Mouse (Mus musculus): Measurements from ENCODE around the gene Klf13. TPM values are rescaled to one million over a fixed set of nuclear protein-coding genes. Genes with fewer than 3 reads are reported as not detected.

The Klf13 gene
- polyA plus RNA-seq, 1 experiment: 23.9 TPM

DNA sequence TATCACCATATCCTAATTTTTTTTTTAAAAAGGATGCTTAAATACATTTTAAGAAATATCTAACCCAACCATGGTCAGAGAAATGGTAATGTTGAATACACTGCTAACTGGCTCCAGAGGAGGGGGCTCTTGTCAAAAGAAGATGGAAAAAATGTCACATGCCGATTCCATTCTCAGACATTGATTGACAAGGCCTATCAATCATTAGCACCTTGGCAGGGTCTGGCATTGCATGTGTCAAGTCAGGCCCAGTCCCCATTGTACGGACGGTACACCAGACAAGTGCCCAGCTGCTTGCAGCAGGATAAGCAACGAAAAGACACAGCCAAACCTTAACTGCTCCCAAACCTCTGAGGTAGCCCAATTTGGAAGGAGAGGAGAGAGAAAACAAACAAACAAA, 44.1 kb downstream of the Klf13 start:
- no peak for DNase-seq (ENCODE audit: low read depth, low spot score)
- WGBS: 77% methylated on average over 4 of the region's 4 CpGs

DNA sequence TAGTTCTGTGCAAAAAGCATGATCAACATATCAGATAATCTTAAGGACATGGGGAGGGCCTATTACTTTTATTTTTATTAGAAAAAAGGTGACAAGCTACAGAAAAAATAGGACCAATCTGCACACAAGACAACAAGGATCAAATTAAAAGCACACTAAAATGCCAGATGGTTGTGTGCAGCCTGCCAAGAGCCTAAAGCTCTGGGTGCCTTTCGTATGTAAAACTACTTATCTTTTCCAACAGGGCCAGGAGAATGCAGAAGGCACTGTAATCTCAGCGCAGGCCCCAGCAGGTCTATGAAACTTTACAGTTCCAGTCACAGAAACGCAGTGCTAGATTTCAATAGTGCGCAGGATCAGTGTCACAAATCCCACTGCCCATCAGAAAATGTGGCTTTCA, 45.0 kb downstream of the Klf13 start:
- no peak for DNase-seq (ENCODE audit: low read depth, low spot score)
- WGBS: 86% methylated on average over 4 of the region's 4 CpGs

DNA sequence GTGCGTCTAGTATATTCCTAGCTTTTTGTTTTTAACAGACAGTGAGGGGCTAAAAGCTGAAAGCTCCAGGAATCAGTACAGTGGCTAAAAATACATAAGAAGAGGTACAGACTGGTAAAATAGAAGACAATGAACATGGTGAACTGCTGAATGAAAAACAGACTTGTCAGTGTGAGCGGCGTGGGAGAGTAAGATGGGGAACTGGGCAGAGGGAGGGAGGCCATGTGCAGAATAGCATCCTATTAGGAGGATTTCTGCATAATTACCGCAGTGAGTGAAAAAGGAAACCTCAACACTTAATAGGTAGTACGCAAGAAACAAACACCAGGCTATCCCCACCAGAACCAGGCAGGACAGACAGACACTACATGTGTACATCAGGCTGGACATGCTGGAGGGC, 45.5 kb downstream of the Klf13 start:
- 93% methylated on average over 5 of the region's 5 CpGs for WGBS
- no peak for DNase-seq (ENCODE audit: low read depth, low spot score)

DNA sequence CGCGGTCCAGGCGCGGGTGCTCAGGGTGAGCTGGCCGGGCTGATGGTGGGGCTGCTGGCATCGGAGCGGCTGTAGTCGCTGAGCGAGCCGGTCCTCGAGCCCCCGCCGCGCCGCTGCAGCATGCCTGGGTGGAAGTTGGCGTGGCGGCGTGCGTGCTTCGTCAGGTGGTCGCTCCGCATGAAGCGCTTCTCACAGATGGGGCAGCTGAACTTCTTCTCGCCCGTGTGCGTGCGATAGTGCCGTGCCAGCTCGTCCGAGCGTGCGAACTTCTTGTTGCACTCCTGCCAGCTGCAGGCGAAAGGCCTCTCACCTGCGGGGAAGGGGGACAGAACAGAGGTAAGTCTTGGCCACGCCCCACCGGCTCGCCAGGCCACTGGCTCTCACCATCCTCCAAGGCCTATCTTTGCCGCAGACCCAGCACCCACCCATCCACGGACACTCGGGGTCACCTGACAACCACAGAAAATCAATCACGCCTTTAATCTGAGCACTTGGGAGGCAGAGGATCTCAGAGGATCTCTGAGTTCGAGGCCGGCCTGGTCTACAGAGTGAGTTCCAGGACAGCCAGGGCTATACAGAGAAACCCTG, 47.1 kb downstream of the Klf13 start:
- DNase-seq (ENCODE audit: low read depth, low spot score): no peak
- 89% methylated on average over 43 of the region's 43 CpGs for WGBS

DNA sequence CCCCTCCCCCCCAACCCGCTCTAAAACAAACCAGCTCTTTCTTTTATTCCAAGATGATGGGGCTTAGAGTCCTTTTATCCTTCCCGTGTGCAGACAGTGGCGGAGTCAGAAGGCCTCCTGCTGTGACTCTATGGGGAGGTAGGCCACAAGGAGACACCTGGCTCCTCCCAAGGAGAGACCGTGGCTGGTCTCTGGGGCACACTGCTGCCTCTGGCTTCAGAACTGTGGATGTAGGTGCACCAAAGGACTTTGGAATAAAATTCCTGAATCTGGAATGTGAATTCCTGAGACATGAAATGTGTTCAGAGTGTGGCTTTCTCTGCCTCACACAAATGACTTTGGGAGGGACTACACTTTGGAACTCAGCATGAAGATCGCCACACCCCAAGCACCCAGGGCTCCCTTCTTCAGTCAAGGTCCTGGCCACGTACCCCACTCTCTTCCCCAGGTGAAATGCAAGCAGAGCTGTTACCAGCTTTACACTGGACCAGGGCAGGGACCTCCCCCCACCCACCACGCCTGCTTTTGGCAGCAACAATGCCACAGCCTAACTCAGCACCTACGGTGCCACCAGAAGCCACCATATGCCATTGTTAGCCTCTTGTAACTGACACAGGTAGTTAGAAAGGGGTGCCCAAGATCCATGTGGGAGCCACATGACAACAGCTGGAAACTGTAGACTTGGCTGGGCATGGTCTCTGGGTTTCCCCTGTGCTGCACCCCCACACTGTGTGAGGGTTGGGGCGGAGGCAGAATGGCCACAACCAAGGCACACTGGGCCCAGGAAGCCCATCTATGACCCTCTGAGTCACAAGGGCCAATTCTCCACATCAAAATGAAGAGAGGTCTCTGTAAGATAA, 49.4 kb downstream of the Klf13 start:
- no peak for DNase-seq (ENCODE audit: low read depth, low spot score)
- WGBS: 87% methylated on average over 9 of the region's 9 CpGs

DNA sequence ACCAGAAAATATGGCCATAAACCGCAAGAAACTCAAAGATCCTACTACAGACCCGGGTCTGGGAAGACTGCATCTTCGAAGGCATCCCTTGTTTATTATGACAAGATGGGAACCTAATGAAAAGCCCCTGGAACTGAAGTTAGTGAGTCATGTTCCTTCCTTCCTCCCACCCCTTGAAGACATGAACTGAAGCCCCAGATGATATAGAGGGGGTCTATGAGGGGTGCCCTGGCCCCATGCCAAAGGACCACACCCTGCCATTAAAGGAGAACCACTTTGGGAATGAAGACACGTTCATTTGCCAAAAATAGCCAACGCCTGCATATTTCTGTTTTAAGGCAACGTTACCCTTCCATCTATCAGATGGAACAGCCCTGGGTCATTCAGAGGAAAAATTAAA, 50.0 kb downstream of the Klf13 start:
- WGBS: 66% methylated on average over 6 of the region's 6 CpGs

DNA sequence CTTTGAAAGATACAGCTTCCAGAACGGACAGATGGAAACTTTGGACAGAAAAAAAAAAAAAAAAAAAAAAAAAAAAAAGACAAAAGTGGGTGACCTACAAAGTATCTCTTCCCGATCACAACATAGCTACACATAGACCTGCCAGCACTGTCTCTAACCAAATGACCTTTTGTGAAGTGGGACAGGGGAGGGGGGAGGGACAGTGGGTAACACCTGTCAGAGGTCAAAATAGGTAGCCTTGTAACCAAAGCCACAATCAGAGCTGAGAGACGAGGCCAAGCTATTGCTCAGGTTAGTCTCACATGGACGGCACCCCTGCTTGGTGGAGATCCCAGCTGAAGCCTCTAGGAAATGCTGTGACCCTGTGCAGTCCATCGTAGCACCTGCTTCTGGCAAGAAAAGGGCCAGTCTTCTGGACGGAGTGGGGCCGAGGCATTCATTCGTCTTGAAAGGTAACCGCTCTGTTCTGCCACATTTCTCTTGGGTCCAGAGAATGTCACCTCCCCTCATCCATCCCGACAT, 51.1 kb downstream of the Klf13 start:
- no peak for DNase-seq (ENCODE audit: low read depth, low spot score)

More for the DNA sequence above, 50.0 kb downstream of the Klf13 start:
- no peak for DNase-seq (ENCODE audit: low read depth, low spot score)

DNA sequence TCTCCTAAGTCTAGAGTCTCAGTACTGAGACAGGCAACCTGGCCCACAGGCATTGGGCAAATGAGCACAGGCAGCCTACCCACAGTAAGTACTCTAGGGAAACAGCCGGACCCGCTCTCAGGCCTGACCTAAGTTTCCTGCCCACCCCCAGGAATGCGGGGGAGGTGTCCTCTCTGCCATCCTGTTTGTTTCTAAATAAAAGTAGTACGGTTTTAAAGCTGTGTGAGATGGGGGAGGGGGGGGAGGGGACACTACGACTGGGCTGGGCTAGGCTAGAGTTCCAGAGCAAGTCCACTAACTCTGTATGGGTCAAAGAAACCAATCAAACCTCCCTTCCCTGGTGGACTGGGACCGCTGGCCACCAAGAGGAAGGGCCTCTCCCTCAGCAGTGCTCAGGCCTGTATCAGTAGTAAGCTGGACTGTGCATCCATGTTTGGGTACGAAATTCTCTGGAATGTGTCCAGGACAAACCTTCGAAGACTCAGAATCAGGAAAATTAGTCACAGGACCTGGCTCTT, 51.6 kb downstream of the Klf13 start:
- WGBS: 57% methylated on average over 8 of the region's 8 CpGs

More for the DNA sequence above, 51.1 kb downstream of the Klf13 start:
- WGBS: 76% methylated on average over 10 of the region's 10 CpGs

DNA sequence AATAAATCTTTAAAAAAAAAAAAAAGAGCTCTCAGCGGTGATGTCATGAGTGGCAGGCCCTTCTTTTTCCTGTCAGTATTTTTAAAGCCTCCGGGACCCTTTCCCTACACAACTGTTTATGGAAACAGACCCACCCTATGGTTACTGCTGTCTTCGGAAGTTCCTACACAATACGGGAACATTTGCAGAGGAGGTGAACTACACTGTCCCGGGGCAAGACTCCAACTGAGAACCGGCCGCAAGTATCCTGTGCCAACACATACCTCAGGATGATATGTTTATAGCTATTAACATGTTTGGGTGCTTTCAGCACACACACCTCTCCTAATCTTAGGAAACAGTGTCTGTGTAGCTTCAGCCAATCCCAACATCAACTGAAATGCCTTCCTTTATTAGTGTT, 53.7 kb downstream of the Klf13 start:
- WGBS: 70% methylated on average over 7 of the region's 7 CpGs
- DNase-seq (ENCODE audit: low read depth, low spot score): no peak

More for the DNA sequence above, 51.6 kb downstream of the Klf13 start:
- no peak for DNase-seq (ENCODE audit: low read depth, low spot score)

DNA sequence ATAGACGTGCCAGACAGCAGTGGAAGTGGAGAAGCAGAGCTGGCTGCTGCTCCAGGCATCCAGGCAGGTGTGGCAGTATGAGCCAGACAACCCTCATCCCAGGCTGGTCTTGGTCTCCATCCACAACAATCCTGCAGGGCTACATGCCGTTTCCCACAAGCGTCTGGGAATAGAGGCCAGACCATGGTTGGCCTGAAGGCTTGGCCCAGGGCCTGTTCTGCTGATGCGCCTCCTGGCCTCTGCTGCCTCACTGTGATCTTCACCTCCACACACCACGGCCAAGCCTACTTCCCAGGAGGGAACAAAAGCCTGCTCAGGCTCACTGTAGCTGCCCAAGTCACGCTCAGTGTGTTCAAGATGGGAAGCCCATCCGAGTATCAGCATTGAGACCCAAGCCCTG, 56.0 kb downstream of the Klf13 start:
- WGBS: 70% methylated on average over 7 of the region's 7 CpGs
- DNase-seq (ENCODE audit: low read depth, low spot score): no peak

DNA sequence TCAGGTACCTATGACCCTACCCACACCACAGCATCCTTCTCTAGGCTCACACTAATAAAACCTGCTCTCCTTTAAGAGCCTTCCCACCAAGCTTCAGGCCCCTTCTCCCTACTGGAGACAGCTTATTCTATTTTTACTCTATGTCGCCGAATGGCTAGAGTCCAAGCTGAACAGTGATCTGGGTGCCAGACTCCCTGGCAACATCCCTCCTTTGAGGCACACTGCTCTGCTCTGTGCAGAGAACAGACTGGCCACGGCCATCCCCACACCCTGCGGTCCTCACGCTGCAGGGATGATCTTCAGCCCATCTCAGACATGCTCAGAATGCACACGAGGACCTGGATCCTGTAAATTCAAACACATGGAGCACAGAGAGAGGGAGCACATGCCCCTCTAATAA, 59.1 kb downstream of the Klf13 start:
- no peak for DNase-seq (ENCODE audit: low read depth, low spot score)
- 78% methylated on average over 6 of the region's 6 CpGs for WGBS

DNA sequence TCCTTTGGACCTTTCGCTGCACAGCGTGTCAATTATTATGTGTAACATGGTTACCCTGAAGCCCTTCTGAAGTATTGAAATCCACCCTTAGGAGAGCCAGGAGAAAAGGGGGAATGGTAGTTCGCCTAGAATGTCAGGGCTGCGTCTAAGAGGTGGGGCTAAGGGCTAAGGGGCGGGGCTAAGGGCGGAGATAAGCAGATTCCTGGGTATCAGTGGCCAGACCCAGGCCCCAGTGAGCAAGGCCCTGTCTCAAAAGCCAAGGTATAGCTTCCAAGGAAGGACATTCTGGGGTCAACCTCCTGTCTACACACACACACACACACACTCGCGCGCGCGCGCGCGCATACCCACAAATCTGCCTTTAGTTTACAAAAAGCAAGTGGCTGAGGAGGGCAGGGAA, 61.1 kb downstream of the Klf13 start:
- no peak for DNase-seq (ENCODE audit: low read depth, low spot score)
- 49% methylated on average over 14 of the region's 14 CpGs for WGBS

DNA sequence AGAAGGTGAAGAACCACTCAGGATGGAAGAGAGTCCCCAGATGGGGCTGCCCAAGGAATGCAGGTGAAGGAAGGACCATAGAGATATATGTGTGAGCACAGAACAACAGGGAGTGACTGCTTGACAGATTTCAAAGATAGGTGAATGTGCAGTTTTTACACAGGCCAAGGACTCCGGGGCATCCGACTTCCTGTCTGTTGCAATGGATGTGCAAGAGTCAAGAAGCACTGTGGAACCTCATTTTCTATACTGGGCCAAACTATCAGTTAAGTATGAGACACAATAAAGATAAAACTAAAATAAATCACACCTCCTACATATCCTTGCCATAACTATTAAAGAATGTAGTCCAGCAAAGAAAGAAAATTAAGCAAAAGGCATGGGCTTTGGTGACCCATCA, 62.1 kb downstream of the Klf13 start:
- DNase-seq (ENCODE audit: low read depth, low spot score): no peak

DNA sequence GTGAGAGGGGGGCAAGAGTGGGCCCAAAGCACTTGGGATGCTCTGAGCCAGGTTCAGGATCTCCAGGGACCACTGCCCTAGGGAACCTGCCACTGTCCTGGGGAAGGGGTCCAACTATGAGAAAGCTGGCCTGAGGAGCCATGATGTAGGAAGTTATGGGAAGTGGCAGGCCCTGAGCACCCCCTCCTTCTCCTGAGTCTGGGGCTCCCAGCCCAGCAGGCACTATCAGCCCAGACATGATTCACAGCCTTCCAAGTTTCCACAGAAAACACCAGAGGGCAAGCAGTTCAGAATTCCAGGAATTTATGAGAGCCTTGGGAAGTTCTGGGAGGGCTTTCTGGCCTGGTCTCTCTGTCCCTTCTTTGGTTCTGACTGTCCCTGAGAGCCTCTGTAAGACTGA, 63.0 kb downstream of the Klf13 start:
- DNase-seq (ENCODE audit: low read depth, low spot score): no peak

More for the DNA sequence above, 62.1 kb downstream of the Klf13 start:
- WGBS: 81% methylated on average over 2 of the region's 2 CpGs

DNA sequence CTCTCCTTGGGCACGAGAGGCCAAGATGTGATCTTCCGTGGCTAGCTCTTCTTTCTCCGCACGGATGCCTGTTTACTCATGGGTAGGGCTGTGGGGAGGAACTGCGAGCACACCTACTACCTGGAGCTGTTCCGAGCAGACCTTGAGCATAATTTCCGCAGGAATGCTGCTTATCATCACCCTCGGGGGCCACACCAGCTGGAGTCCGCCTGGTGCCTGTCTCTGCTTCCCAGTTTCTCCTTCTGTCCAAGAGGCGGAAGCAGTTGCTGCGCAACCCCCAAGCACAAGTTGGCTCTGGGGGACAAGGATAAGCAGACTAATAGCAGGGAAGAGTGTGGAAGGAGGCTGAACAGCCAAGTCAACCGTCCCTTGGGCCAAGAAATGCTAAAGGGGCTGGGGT, 64.8 kb downstream of the Klf13 start:
- DNase-seq (ENCODE audit: low read depth, low spot score): no peak
- 42% methylated on average over 12 of the region's 12 CpGs for WGBS

DNA sequence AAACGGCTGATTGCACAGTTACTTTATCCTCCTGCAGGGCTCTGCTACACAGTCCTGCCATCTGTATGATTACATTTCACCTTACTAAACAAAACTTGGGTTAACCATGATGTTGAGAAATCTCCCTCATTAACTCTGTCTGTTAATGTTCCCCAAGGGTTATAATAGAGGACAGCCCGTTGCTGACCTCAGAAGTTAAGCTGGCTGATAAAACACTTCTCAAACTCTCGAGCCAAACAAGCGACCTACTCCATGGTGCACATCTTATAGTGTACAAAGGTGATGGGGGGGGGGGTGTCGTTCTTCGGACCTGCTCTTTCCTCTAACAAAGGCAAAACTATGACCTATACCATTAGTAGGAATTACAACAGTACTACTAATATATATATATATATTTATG, 67.0 kb downstream of the Klf13 start:
- 66% methylated on average over 6 of the region's 6 CpGs for WGBS
- no peak for DNase-seq (ENCODE audit: low read depth, low spot score)

DNA sequence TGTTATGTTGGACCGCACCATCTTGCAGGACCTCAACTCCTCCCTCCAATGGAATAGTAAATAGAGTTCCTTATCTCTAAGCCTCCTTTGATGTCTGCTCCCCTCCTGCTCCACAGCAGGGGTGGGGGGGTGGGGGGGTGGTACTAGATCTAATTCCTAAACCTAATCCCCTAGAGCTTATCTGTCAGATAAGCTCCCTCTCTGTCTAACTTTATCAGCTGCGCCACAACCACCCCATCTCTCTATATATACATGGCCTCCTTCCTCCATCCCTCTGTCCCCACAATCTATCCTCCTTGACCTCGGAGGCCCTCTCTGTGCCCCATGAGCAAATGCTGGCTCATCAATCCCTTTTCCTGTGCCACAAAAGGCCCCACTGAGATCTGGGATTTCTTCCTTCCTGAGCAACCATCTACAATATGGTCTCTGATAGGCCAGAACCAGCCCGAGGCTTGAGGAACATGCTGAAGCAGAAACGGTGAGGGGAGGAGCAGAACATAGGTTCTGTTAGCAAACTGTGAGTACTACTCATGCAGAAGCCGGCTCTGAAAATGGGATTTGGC, 70.3 kb downstream of the Klf13 start:
- WGBS: 83% methylated on average over 6 of the region's 6 CpGs
- no peak for DNase-seq (ENCODE audit: low read depth, low spot score)

DNA sequence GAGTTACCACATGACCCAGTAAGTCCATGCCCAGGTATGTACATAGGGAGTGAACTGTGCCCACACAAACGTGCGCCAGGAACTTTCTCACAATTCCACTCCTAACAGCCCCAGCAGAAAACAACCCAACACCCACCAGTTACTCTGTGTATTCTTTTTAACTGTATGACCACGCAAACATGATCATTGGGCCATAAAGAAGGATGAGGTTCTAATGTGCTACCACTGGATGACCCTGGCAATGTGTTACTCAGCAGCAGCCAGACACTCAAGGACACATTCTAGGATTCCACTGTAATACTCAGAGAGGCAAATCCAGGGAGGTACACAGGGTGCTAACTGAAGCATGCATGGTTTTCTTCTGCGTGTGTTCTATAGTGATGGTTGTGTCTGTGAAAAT, 72.8 kb downstream of the Klf13 start:
- 48% methylated on average over 4 of the region's 4 CpGs for WGBS
- DNase-seq (ENCODE audit: low read depth, low spot score): no peak

DNA sequence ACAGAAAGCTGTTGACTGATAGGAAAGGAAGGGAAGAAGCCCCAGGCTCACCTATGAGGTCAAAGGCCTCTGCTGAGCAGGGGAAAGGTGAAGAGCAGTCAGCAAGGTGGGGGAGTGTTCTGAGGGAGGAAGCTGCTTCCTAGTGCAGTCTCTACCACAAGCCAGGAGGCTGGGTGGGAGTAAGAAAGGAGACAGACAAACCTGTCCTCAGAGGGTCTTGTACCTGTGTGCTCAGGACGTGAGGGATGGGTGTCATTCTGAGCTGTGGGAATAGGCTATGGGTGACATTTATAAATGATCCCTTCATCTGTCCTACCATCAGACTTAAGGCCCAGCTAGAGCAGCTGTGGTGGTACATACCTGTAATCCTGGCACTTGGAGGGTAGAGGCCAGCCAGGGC, 75.7 kb downstream of the Klf13 start:
- DNase-seq (ENCODE audit: low read depth, low spot score): no peak
- 81% methylated on average over 1 of the region's 1 CpGs for WGBS

DNA sequence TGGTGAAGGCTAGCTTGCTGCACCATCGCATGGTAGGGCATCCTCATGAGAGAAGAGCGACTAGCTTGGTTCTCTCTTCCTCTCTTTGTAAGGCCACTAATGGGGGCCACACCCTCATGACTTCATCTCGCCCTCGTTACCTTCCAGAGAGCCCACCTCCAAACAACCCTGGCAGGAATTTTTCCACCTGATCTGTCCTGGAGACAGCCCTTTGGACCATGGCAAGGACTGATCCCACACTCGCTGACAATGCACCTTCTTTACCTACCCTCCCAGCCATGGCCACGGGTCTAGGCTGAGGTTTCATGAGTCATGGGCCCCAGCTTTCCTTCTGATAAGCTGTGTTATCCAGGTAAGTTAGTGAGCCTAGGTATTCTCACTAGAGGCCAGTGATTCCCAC, 77.6 kb downstream of the Klf13 start:
- 80% methylated on average over 6 of the region's 6 CpGs for WGBS
- no peak for DNase-seq (ENCODE audit: low read depth, low spot score)

Measured in large intestine, adult 2 months (tissue).